Mouse (Mus musculus): ENCODE measurements around the gene Glis2.
A peak's percentile ranks its signal among the peaks of the same experiment; 100 is the strongest.

Glis2 gene

DNA sequence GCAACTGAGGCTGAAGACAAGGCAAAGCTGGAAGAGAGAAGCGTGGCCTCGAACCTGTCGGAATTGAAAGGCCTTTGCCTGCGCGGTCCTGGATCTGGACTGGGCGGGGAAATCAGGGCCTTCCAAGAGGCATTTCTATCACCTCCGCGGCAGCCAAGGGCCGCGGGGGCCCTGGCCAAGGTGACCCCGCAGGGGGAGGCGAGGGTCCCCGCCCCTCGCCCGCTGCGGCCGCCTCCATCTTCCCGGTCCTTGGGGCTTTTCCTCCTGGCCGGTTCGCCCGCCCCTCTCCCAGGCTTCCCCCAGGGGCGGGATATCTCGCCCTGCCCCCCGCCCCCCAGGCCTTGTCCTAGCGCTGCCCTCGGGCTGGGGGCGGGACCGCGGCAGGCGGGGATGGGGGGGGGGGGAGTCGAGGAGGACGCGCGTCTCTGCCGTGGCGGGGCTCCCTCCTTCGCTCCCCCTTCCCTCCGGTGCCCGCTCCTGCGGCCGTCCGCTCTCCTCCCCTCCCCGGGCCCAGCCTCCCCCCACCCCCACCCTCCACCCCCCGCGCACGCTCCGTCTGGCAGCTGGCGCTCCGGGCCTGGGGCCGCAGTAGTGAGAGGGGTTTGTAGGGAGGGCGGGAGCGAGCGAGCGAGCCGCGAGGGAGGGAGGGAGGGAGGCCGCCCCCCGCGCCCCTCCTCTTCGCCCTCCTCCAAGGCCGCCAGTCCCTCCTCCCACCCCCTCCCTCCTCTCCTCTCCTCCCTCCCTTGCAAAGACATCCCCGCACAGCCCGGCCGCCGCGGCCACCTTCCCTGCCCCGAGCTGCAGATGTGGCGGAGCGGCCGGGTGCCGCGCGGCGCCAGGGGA lies at the start of gene Glis2:
TSS of gene Glis2 (plus strand) at position 743 of the 843 bp plus-strand sequence.
- DNase-seq (ENCODE audit: low spot score in 2 of 2): peak; percentile 70 to 74

DNA sequence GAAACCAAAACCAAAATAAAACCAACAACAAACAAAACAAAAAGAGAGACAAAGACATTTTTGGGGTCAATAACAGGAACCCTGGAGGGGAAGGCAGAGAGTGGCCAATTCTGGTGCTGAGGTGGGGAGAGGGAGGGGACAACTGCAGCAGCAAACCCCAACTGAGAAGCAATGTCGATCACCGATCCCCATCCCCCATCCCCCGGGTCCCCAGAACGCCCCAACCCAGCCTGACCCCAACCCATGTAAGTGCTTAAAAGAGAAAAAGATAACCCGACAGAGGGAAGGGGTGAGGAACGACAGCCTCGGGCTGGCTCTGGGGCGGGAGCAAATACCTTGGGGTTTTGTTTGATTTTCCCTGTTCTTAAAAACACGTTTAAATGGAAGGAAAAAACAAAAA lies 49.7 kb upstream of the Glis2 start:
- no peak for DNase-seq (ENCODE audit: low spot score in 2 of 2)

GRCm38 (mm10) chr16:4546838-4547237 lies 47.7 kb upstream of the Glis2 start:
- no peak for DNase-seq (ENCODE audit: low spot score in 2 of 2)

DNA sequence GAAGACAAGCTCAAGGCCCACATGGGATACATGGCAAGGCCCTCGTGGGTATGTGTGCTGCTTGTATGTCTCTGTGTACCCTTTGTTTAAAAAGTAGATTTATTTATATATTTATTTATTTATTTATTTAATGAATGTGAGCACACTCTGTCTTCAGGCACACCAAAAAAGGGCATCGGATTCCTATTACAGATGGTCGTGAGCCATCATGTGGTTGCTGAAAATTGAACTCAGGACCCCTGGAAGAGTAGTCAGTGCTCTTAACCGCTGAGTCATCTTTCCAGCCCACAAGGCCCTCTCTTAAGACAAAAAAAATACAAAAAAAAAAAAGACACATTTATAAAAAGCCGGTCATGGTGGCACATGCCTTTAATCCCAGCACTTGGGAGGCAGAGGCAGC lies 46.9 kb upstream of the Glis2 start:
- DNase-seq (ENCODE audit: low spot score in 2 of 2): no peak

DNA sequence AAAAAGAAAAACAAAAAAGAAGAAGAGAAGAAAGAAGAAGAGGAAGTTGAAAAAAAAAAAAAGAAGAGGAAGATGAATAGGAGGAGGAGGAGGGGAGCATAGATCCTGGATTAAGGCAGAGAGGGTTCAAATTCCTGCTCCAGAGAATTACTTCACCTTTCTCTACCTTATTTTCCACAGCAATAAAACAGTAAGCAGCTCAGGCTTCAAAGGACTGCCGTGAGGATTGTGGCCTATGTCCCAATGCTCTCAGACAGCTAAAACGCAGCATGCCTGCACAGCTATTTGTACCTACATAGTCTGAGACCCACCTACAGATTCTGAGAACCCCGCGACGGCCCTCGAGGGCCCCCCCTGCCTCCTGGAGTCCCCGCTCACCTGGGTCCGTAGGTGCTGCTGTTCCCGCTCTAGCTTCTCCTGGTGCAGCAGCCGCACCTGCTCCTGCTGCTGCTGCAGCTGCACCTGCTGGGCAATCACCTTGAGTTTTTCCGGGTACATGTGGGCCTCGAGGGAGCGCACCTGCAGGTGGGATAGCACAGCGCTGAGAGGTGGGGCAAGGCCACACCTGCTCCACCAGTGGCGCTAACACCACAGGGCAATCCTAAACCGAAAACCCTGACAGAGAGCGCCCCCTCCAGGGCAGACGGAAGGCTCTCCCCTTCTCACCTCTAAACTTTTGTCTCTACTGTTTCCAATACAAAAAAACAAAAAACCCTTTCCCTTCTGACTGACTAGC lies 45.4 kb upstream of the Glis2 start:
- no peak for DNase-seq (ENCODE audit: low spot score in 2 of 2)

DNA sequence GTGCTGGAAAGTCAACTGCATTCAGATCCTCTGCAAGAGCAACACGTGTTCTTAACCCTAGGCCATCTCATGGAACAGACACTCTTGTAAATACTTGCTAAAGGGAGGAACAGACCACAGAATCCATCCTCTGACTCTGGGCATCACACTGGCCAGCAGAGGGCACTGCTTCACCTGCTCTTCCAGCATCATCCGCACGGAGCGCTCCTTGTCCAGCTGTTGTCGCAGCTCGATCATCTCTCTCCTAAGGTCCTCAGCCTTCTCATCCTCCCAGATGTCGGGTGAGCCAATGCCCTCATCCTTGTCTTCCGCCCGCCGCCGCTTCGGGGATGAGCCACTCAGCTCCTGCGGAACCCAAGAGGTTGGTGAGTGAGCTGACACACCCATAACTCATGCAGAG lies 43.5 kb upstream of the Glis2 start:
- peak; percentile 63 to 79 for DNase-seq (ENCODE audit: low spot score in 2 of 2)

DNA sequence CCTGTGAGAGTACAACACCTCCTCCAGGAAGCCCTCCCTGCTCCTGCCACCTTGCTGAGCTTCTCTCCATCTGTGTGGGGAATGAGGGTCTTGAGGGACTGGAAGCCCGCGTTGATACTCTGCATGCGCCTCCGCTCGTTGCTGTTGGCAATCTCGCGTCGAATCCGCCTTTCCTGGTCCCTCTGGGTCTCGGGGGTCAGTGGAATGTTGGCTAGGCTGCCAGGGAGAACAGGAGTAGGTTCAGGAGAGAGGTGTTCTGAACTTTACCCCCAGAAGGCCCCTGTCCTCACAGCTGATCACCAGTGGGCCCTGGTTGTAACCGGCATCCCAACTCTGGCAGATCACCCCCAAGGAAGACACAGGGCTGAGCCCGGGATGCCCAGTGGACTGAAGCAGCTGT lies 42.6 kb upstream of the Glis2 start:
- DNase-seq (ENCODE audit: low spot score in 2 of 2): no peak

DNA sequence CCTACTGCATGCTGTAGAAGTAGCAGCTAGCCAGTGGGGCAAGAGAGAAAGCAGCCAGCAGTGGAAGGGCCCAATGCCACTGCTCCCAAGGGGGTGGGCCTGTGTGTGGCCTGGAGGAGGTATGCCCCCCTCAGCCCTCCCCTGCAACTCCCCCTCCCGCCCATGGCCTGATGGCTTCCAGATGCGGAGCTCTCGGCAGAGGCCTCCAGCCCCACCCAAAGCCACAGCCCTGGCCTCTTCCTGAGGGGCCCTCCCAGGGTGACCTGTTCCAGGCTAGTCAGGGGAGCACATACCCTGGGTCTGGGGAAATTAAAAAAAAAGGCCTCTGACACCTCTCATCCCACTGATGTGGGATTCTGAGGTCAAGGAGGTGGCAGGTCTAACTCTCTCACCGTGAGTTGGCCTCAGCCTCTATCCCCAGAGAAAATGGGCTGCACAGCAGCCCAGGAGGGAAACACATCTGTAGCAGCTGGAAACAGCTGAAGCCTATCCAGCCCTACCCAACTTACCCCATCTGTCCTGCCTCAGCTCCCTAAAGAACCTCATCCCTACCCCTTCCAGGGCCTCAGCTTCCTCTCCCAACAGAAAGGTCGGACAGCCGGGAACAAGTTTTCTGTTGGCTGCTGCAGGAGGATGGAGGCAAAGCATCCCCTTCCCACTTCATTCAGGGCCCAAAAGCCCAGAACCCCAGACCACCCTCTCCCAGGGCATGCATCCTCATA lies 41.5 kb upstream of the Glis2 start:
- DNase-seq (ENCODE audit: low spot score in 2 of 2): no peak

DNA sequence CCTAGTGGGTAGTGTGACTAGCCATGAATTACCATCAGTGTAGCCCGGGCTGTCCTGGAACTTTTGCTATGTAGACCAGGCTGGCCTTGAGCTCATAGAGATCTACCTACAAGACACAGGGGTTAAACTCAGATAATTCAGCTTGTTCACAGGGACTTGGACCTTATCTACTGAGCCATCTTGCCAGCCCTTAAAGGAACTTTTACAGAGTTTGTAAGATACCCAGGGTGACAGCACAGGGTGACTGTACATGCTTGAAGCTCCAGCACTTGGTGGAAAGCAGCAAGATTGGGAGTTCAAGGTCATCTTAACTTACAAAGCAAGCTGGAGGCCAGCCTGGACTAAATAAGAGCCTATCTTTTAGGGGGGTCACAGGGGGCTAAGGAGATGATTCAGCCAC lies 39.0 kb upstream of the Glis2 start:
- DNase-seq (ENCODE audit: low spot score in 2 of 2): no peak

DNA sequence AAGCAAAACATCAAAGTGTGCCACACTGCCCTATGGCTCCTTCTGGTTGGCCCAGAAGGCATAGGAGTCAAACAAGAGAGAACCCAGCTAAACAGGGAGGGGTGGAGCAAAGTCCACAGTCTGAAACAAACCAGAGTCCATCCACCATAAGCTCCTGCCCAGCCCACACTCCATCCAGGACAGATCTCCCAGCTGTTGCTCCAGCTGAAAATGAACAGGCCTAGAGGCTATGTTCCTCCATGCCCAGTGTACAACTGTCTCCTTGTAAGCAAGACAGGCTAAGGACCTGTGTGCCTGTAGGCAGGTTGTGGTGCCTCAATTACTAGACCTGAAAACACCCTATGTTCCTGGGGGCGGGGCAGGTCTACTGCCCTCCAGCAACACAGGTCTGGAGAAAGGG lies 37.4 kb upstream of the Glis2 start:
- DNase-seq (ENCODE audit: low spot score in 2 of 2): no peak

- DNase-seq (ENCODE audit: low spot score in 2 of 2): peak; percentile 76 to 81
Observed at GRCm38 (mm10) chr16:4557949-4558348, 36.6 kb upstream of the Glis2 start.

- peak; percentile 96 for DNase-seq (ENCODE audit: low spot score in 2 of 2)
Observed at GRCm38 (mm10) chr16:4558384-4558979, 36.0 kb upstream of the Glis2 start.

DNA sequence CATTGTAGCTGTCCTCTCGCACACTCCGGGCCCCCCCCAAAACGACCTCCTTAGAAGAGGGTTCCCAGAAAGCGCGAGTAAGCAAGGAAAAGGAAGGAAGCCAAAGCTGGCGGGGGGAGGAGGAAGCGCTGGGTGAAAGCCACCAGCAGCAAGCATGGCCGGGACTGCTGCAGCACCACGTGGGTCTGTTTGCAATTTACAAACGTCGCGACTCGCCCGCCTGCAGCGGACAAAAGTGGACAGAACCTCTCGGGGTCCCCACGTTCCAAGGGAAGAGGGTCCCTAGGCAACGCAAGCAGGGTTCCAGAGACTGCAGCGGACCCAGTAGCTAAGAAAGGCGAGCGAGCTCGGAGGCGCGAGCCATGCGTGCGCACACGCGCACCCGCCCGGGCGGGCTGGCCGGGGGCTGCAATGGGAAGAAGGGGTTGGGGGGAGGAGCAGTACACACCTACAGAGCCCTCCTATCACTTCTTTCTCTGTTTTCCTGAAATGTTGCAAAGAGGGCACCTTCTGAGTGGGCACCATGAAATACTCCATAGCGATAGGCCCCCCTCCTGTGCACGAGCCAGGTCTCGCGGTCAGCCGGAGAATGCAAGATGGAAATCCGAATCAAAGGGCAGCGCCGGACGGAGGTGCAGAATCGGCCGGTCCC lies 35.4 kb upstream of the Glis2 start:
- DNase-seq (ENCODE audit: low spot score in 2 of 2): peak; percentile 79 to 87

DNA sequence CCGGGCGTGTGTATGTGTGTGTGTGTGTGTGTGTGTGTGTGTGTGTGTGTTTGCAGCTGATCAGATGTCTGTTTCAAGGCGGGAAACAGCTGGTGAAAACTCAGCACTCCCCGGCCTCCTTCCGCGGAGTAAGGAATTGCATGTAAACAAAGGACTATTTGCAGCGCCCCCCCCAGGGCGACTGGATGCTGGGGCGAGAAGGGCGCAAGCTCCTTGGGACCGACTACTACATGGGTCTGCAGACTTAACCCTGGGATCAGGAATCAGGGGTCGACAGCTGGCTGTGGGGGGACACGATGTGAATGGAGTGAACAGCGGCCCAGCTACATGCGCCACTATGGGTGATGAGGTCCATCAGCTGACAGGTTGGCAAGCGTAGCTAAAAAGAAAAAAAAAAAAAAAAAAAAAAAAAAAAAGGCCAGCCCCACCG lies 34.8 kb upstream of the Glis2 start, which contains the start of gene Tfap4:
TSS of gene Tfap4 (minus strand) at position 140 of the 430 bp plus-strand sequence.
- peak; percentile 89 to 94 for DNase-seq (ENCODE audit: low spot score in 2 of 2)

GRCm38 (mm10) chr16:4560145-4560952 lies 34.2 kb upstream of the Glis2 start:
- peak; percentile 72 to 73 for DNase-seq (ENCODE audit: low spot score in 2 of 2)

GRCm38 (mm10) chr16:4567912-4568311 lies 26.6 kb upstream of the Glis2 start:
- peak; percentile 56 to 80 for DNase-seq (ENCODE audit: low spot score in 2 of 2)

DNA sequence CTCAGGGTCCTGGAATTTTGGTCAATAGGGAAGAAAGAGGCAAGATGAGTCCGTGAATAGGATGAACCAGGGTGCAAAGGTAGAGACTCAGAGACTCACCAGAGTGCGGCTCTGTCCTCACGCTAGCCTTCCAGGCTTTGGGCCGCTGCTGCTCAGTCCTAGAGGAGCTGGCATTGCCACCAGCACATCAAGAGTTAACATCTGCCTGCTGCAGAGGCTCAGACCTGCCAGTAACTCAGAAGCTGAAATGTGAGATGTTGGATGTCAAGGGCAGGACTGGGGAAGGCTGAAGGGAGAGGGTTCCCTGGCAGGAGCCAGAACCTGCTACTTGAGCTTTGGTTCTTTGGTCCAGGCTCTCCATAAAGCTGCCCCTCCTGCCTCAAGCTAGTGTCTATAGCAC lies 23.8 kb upstream of the Glis2 start:
- no peak for DNase-seq (ENCODE audit: low spot score in 2 of 2)

GRCm38 (mm10) chr16:4576038-4576437 lies 18.5 kb upstream of the Glis2 start:
- no peak for DNase-seq (ENCODE audit: low spot score in 2 of 2)

DNA sequence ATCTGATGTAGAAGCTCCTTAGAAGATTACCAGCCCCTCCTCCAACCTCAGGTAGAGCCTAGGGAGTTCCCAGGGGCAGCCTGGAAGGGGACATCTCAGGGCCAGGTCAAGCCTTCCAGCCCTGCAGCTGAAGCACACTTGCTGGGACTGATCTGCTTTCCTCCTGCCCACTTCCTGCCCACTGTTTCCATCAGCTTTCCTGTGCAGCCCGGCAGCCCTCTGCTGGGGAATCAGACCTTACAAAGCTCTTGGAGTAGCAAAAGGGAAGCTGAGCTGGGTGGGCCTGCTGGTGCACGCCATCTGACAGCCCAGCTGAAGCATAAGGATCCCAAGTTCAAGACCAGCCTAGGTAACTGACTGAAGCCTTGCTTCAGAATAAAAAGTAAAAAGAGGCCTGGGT lies 17.6 kb upstream of the Glis2 start:
- no peak for DNase-seq (ENCODE audit: low spot score in 2 of 2)

DNA sequence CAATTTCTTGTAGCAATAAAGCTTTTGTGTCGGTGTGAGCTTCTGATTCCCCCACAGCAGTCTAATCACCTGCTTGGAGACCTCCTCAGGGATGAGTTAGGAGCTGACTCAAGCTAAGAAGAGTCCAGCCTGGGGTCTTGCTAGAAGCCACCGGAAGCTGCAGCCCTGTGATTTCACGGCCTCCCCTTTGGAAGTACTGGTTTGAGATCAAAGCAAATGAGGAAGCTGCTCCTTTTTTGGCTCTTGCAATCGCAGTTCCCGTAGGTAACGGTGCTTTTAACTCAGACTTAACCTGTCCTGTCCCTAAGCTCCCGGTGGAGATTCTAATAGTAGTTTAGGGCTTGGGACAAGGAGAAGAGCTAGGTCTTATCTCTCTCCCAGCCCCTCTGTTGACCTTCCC lies 15.9 kb upstream of the Glis2 start:
- no peak for DNase-seq (ENCODE audit: low spot score in 2 of 2)
